In genomic region chr3:131645203-131645602, GRCm38 (mm10) we compare ENCODE assay signal across 26 mouse cellular contexts.
A peak's percentile ranks its signal among the peaks of the same experiment; 100 is the strongest.
DNase-seq lines count a peak whose midpoint lies in the region; ATAC-seq and TF ChIP-seq lines count a peak whose summit lies in the region.
"Had no signal": no experiment of that assay in that cellular context is flagged by ENCODE, and none has a peak within 500 bp of the region (broad histone marks: within the 10 kb centered on the region; RNA-seq: fewer than 3 reads in every experiment).

No protein-coding gene starts in this region.

- TF ChIP-seq EP300 in liver, postnatal 0 days (IDR thresholded peaks at IDR 0.05; ENCODE audit: low read depth): no peak

- peaks cover 2% of the 10 kb centered on the region; the same call in 1 of the 2 replicates for H3K9me3 ChIP-seq in liver, postnatal 0 days (ENCODE audit: low read length)
- H3K9me3 ChIP-seq in liver, embryonic 11.5 days (ENCODE audit: control insufficient read depth, low read length): no peaks in the 10 kb centered on the region
- H3K9me3 ChIP-seq: embryonic facial prominence, embryonic 10.5 days; embryonic facial prominence, embryonic 13.5 days; G1E; hindbrain, embryonic 10.5 days; hindbrain, embryonic 13.5 days; intestine, embryonic 15.5 days had no signal

- H3K36me3 ChIP-seq in liver, postnatal 0 days (replicated peaks; ENCODE audit: insufficient read depth, low read length): no peaks in the 10 kb centered on the region
- peaks cover 3% of the 10 kb centered on the region; the same call in 1 of the 2 replicates for H3K36me3 ChIP-seq in liver, embryonic 11.5 days (ENCODE audit: control insufficient read depth, insufficient read depth, low read length)
- H3K36me3 ChIP-seq: intestine, embryonic 15.5 days had no signal

- no peaks in the 10 kb centered on the region for H3K4me1 ChIP-seq in liver, postnatal 0 days (ENCODE audit: insufficient read depth)
- no peaks in the 10 kb centered on the region for H3K4me1 ChIP-seq in liver, embryonic 11.5 days (replicated peaks; ENCODE audit: control insufficient read depth, insufficient read depth, low read length)
- H3K4me1 ChIP-seq: embryonic facial prominence, embryonic 13.5 days; hindbrain, embryonic 13.5 days; intestine, embryonic 15.5 days had no signal

- WGBS in liver, postnatal 0 days (ENCODE audit: insufficient replicate concordance): 68% methylated on average over 5 of the region's 5 CpGs
- WGBS in liver, embryonic 11.5 days: 83% methylated on average over 5 of the region's 5 CpGs

- DNase-seq in heart, adult 11 months: peak; percentile 45
- DNase-seq in heart, postnatal 14 days: no peak
- DNase-seq in liver, postnatal 0 days: no peak
- DNase-seq in liver, embryonic 11.5 days (ENCODE audit: low spot score): no peak
- DNase-seq in fibroblast of lung, adult 2 months (ENCODE audit: low read depth): peak; percentile 51
- no peak for DNase-seq in right cerebral cortex, adult 18-20 months
- DNase-seq: adrenal gland, adult 8-10 months; adrenal gland, postnatal 25 days; B cell, adult 2 months; cerebellum, adult 11-12 months; cerebellum, adult 8-10 months; cerebellum, postnatal 10 days; cerebellum, postnatal 36 days; embryo, embryonic 11 days; gastrocnemius, postnatal 25 days; heart, postnatal 36 days had no signal

- H3K4me2 ChIP-seq in liver, postnatal 0 days (ENCODE audit: low read depth, low read length): no peak overlapping the region
- no peak overlapping the region for H3K4me2 ChIP-seq in liver, embryonic 11.5 days
- H3K4me2 ChIP-seq: embryonic facial prominence, embryonic 13.5 days; heart, embryonic 11.5 days; hindbrain, embryonic 13.5 days; intestine, embryonic 15.5 days had no signal

- no peaks in the 10 kb centered on the region for H3K27me3 ChIP-seq in liver, postnatal 0 days (ENCODE audit: insufficient read depth, low read length)
- H3K27me3 ChIP-seq in liver, embryonic 11.5 days (replicated peaks; ENCODE audit: control insufficient read depth, insufficient read depth, low read length): no peaks in the 10 kb centered on the region
- H3K27me3 ChIP-seq: CH12.LX; embryonic facial prominence, embryonic 13.5 days; hindbrain, embryonic 13.5 days; intestine, embryonic 15.5 days had no signal

- H3K4me3 ChIP-seq in liver, postnatal 0 days (ENCODE audit: low read depth, low read length): no peak overlapping the region
- no peak overlapping the region for H3K4me3 ChIP-seq in liver, embryonic 11.5 days (ENCODE audit: low read depth, low read length)
- H3K4me3 ChIP-seq: embryonic facial prominence, embryonic 10.5 days; embryonic facial prominence, embryonic 13.5 days; hindbrain, embryonic 10.5 days; hindbrain, embryonic 13.5 days; intestine, embryonic 15.5 days had no signal

- no peak overlapping the region for H3K9ac ChIP-seq in liver, postnatal 0 days (replicated peaks)
- H3K9ac ChIP-seq in liver, embryonic 11.5 days (ENCODE audit: low read depth, low read length): no peak overlapping the region
- H3K9ac ChIP-seq: embryonic facial prominence, embryonic 13.5 days; hindbrain, embryonic 13.5 days; intestine, embryonic 15.5 days had no signal

- no peak overlapping the region for H3K27ac ChIP-seq in liver, postnatal 0 days (ENCODE audit: low read depth)
- H3K27ac ChIP-seq in liver, embryonic 11.5 days (ENCODE audit: low read depth, low read length): no peak overlapping the region
- H3K27ac ChIP-seq: embryonic facial prominence, embryonic 10.5 days; embryonic facial prominence, embryonic 13.5 days; hindbrain, embryonic 10.5 days; hindbrain, embryonic 13.5 days; intestine, embryonic 15.5 days had no signal

- intact Hi-C loops in heart, postnatal 14 days (cut with DNase I): no loop called here

- TF ChIP-seq CTCF in liver, postnatal 0 days (IDR thresholded peaks at IDR 0.05; ENCODE audit: low read depth): no peak

- ATAC-seq in liver, postnatal 0 days: peak; percentile 15; the same call in 1 of the 2 replicates
- ATAC-seq in liver, embryonic 11.5 days (replicated peaks; ENCODE audit: low FRiP score): no peak
- ATAC-seq: forebrain, embryonic 14.5 days; hindbrain, embryonic 16.5 days; intestine, embryonic 15.5 days had no signal

Comparison
In these comparisons a context has a peak if more than half of its experiments do, and no peak if none do; other contexts are left out.
1. DNase-seq: peak in heart, adult 11 months (single experiment) and fibroblast of lung, adult 2 months (single experiment); none in heart, postnatal 14 days (0 of 2), liver, postnatal 0 days (single experiment), liver, embryonic 11.5 days (single experiment) and right cerebral cortex, adult 18-20 months (single experiment).